Mouse (Mus musculus): ENCODE measurements around the gene Catsperg1. TPM values are rescaled to one million over a fixed set of nuclear protein-coding genes. Genes with fewer than 3 reads are reported as not detected.

Gene Catsperg1
- total and polyA plus RNA-seq, 2 experiments from 2014 or later = 0.14 to 1.2 TPM

- H3K4me1 ChIP-seq (ENCODE audit: control insufficient read depth, insufficient read depth) = no peaks in the 10 kb centered on the region; the same call in 1 of the 2 replicates
- H3K4me2 ChIP-seq (ENCODE audit: low read depth, low read length) = no peak overlapping the region
- H3K9ac ChIP-seq (replicated peaks; ENCODE audit: low read depth, low read length) = no peak overlapping the region
- peaks cover 14% of the 10 kb centered on the region for H3K36me3 ChIP-seq (replicated peaks; ENCODE audit: control insufficient read depth, insufficient read depth, low read length)
- no peak overlapping the region for H3K4me3 ChIP-seq (ENCODE audit: low read depth, low read length)
- TF ChIP-seq EP300 (IDR thresholded peaks at IDR 0.05; ENCODE audit: low read depth) (0 out of 2 replicates have a peak, but pooled peaks have one; percentile 15), CTCF (IDR thresholded peaks at IDR 0.05; ENCODE audit: low read depth) (no peak)
- no peaks in the 10 kb centered on the region for H3K9me3 ChIP-seq (replicated peaks; ENCODE audit: control insufficient read depth, low read length)
- H3K27me3 ChIP-seq (ENCODE audit: control insufficient read depth, insufficient read depth, low read length) = no peaks in the 10 kb centered on the region
- ATAC-seq (ENCODE audit: insufficient read depth, low read depth) (peak; percentile 59), DNase-seq (ENCODE audit: low spot score) (no peak)
- no peak overlapping the region; the same call in 1 of the 2 replicates for H3K27ac ChIP-seq (ENCODE audit: low read depth)
- 44% methylated on average over 5 of the region's 5 CpGs for WGBS
These were observed 40.0 kb upstream of the Catsperg1 start for GRCm38 (mm10) chr7:29253842-29254241.

GRCm38 (mm10) chr7:29251166-29251565 lies 37.3 kb upstream of the Catsperg1 start:
- H3K4me2 ChIP-seq (ENCODE audit: low read depth, low read length) = no peak overlapping the region
- no peak overlapping the region for H3K4me3 ChIP-seq (ENCODE audit: low read depth, low read length)
- peaks cover 15% of the 10 kb centered on the region; the same call in 1 of the 2 replicates for H3K36me3 ChIP-seq (replicated peaks; ENCODE audit: control insufficient read depth, insufficient read depth, low read length)
- no peaks in the 10 kb centered on the region for H3K27me3 ChIP-seq (ENCODE audit: control insufficient read depth, insufficient read depth, low read length)
- H3K9ac ChIP-seq (replicated peaks; ENCODE audit: low read depth, low read length) = no peak overlapping the region
- 72% methylated on average over 3 of the region's 3 CpGs for WGBS
- no peak for TF ChIP-seq EP300 (IDR thresholded peaks at IDR 0.05; ENCODE audit: low read depth)
- no peak for TF ChIP-seq CTCF (IDR thresholded peaks at IDR 0.05; ENCODE audit: low read depth)
- ATAC-seq (ENCODE audit: insufficient read depth, low read depth) (no peak), DNase-seq (ENCODE audit: low spot score) (no peak)
- H3K4me1 ChIP-seq (ENCODE audit: control insufficient read depth, insufficient read depth) = 0 out of 2 replicates have a peak, but pooled peaks cover 4% of the 10 kb centered on the region
- no peaks in the 10 kb centered on the region for H3K9me3 ChIP-seq (replicated peaks; ENCODE audit: control insufficient read depth, low read length)
- no peak overlapping the region for H3K27ac ChIP-seq (ENCODE audit: low read depth)

GRCm38 (mm10) chr7:29248261-29248841 lies 34.5 kb upstream of the Catsperg1 start, which contains the start of gene 2200002D01Rik:
Gene 2200002D01Rik, minus strand, starts transcription at chr7:29248466.
- peak; percentile 20 for TF ChIP-seq CTCF (IDR thresholded peaks at IDR 0.05; ENCODE audit: low read depth)
- TF ChIP-seq EP300 (IDR thresholded peaks at IDR 0.05; ENCODE audit: low read depth) = no peak
- Histone ChIP-seq H3K4me1 (ENCODE audit: control insufficient read depth, insufficient read depth) (0 out of 2 replicates have a peak, but pooled peaks cover 4% of the 10 kb centered on the region), H3K9me3 (replicated peaks; ENCODE audit: control insufficient read depth, low read length) (no peaks in the 10 kb centered on the region), H3K27ac (ENCODE audit: low read depth) (peak within 1 kb of the TSS; percentile 40), H3K36me3 (replicated peaks; ENCODE audit: control insufficient read depth, insufficient read depth, low read length) (peaks cover 27% of the 10 kb centered on the region), H3K27me3 (ENCODE audit: control insufficient read depth, insufficient read depth, low read length) (no peaks in the 10 kb centered on the region), H3K9ac (replicated peaks; ENCODE audit: low read depth, low read length) (peak within 1 kb of the TSS; percentile 35), H3K4me2 (ENCODE audit: low read depth, low read length) (peak within 1 kb of the TSS; percentile 69), H3K4me3 (ENCODE audit: low read depth, low read length) (peak within 1 kb of the TSS; percentile 39)
- DNase-seq (ENCODE audit: low spot score) (peak; percentile 56), ATAC-seq (ENCODE audit: insufficient read depth, low read depth) (peak; percentile 27; the same call in 1 of the 2 replicates)
- 12% methylated on average over 20 of the region's 20 CpGs for WGBS

GRCm38 (mm10) chr7:29247706-29248105 lies 33.9 kb upstream of the Catsperg1 start:
- 0 out of 2 replicates have a peak, but pooled peaks cover 4% of the 10 kb centered on the region for H3K4me1 ChIP-seq (ENCODE audit: control insufficient read depth, insufficient read depth)
- TF ChIP-seq EP300 (IDR thresholded peaks at IDR 0.05; ENCODE audit: low read depth) (no peak), CTCF (IDR thresholded peaks at IDR 0.05; ENCODE audit: low read depth) (no peak)
- H3K4me3 ChIP-seq (ENCODE audit: low read depth, low read length) = peak overlapping the region; percentile 39
- H3K27ac ChIP-seq (ENCODE audit: low read depth) = peak overlapping the region; percentile 40
- peak overlapping the region; percentile 35 for H3K9ac ChIP-seq (replicated peaks; ENCODE audit: low read depth, low read length)
- H3K36me3 ChIP-seq (replicated peaks; ENCODE audit: control insufficient read depth, insufficient read depth, low read length) = peaks cover 27% of the 10 kb centered on the region
- H3K4me2 ChIP-seq (ENCODE audit: low read depth, low read length) = peak overlapping the region; percentile 69
- 15% methylated on average over 19 of the region's 19 CpGs for WGBS
- peak; percentile 16; the same call in 1 of the 2 replicates for ATAC-seq (ENCODE audit: insufficient read depth, low read depth)
- H3K9me3 ChIP-seq (replicated peaks; ENCODE audit: control insufficient read depth, low read length) = no peaks in the 10 kb centered on the region
- H3K27me3 ChIP-seq (ENCODE audit: control insufficient read depth, insufficient read depth, low read length) = no peaks in the 10 kb centered on the region
- DNase-seq (ENCODE audit: low spot score) = no peak

- peaks cover 27% of the 10 kb centered on the region for H3K36me3 ChIP-seq (replicated peaks; ENCODE audit: control insufficient read depth, insufficient read depth, low read length)
- DNase-seq (ENCODE audit: low spot score) (peak; percentile 60), ATAC-seq (ENCODE audit: insufficient read depth, low read depth) (no peak)
- peak overlapping the region; percentile 69 for H3K4me2 ChIP-seq (ENCODE audit: low read depth, low read length)
- H3K27me3 ChIP-seq (ENCODE audit: control insufficient read depth, insufficient read depth, low read length) = no peaks in the 10 kb centered on the region
- TF ChIP-seq EP300 (IDR thresholded peaks at IDR 0.05; ENCODE audit: low read depth) = no peak
- TF ChIP-seq CTCF (IDR thresholded peaks at IDR 0.05; ENCODE audit: low read depth) = peak; percentile 95
- no peak overlapping the region for H3K27ac ChIP-seq (ENCODE audit: low read depth)
- H3K4me1 ChIP-seq (ENCODE audit: control insufficient read depth, insufficient read depth) = 0 out of 2 replicates have a peak, but pooled peaks cover 4% of the 10 kb centered on the region
- H3K9ac ChIP-seq (replicated peaks; ENCODE audit: low read depth, low read length) = 0 out of 2 replicates have a peak overlapping the region, but pooled peaks have one; percentile 35
- peak overlapping the region; percentile 39 for H3K4me3 ChIP-seq (ENCODE audit: low read depth, low read length)
- 30% methylated on average over 16 of the region's 16 CpGs for WGBS
- H3K9me3 ChIP-seq (replicated peaks; ENCODE audit: control insufficient read depth, low read length) = no peaks in the 10 kb centered on the region
These were observed 33.5 kb upstream of the Catsperg1 start for GRCm38 (mm10) chr7:29247314-29247700.

All from heart, postnatal 0 days (tissue).